Mouse (Mus musculus): ENCODE measurements at regions not wholly inside any gene's neighbourhood (a gene's known extent, or its start where the extent isn't known, plus 50 kb on each side); places are given as distances from the start of the nearest gene placed in this dataset.

DNA sequence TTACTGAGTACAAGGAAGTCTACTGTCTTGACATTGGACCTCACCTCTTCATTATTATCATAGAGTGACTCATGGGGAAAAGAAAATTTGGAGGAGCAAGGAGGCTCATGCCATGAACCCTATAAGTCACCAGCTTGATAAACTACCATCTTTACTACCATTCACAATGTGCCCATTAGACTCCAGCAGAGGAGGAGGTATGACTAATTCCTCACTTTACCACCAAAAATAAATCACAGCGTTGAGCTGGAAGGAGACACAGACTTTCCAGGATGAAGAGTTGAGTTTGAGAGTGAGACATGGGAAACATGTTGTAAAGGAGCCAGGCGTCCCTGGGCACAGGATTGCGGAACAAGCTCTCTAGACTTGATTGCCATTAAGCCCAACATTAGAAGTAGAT lies 195.0 kb upstream of the Mctp2 start:
- DNase-seq (ENCODE audit: low spot score in 2 of 2) = no peak

DNA sequence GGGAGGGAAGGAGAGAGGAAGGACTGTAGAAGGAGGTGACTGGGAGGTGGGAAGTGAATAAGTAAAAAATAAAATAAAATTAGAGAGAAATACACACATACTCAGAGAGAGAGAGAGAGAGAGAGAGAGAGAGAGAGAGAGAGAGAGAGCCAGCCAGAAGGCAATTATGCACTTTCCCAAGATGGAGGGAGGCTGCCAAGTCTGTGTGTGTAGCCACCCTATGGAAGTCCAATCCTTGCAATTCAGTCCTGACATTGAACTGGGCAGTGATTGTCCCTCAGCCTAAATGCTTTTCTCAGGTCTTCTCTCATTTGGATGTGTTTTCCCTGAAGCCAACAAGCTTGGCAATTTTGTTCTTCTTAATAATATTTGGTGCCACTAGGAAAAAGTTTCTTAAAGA lies 197.3 kb upstream of the Mctp2 start:
- no peak for DNase-seq (ENCODE audit: low spot score in 2 of 2)

DNA sequence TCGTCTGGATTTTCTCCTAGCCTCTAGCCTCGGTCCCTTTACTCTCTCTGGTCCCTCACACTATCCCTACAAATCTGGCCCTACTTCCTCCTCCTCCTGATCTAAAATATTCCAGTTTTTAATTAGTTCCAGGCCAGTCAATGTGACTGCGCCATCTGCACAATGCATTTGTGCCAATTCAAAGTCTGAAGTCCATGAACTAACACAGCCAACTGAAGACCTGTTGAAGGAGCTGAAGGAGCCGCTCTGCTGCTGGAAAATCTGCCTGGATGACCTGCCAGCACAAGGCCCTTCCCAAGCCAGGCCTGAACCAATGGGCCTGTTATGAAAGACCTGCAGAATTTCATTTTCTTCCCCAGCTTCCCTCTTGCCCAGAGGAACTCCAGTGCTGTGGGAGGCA lies 197.9 kb upstream of the Mctp2 start:
- peak in 1 of 2 experiments; percentile 41 for DNase-seq (ENCODE audit: low spot score in 2 of 2)

DNA sequence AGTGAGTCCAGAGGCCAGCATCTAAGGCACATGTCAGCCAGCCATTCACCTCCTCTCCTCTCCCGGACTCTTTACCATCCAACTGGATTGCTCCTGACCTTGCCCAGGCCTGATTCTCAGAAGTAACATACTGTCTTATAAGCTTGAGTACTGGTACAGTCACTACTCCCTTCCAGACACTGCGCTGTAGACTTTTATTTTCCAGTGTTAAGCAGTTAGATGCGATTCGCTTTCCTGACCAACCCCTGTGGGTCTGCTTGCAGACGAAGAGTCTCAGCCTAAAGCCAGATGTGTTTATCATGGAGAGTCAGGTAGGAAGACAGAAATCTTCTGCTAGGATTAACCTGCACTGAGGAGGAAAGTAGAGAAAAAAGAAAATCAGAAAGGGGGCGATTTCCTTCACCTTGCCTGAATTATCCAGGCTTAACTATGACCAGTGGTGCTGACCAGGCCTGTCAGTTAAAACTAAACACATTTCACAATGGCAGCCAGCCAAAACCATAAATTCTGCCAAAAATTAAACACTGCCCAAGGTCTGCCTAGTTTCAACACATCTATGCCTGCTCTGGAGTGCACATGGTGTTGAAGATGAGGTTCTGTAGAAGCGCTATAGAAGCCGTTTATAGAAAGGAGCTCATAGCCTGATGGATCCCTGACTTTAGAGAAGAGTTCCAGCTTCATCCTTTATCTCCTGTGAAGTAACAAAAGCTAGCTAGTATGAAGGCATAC lies 199.5 kb upstream of the Mctp2 start:
- DNase-seq (ENCODE audit: low spot score in 2 of 2) = peak in 1 of 2 experiments; percentile 7

DNA sequence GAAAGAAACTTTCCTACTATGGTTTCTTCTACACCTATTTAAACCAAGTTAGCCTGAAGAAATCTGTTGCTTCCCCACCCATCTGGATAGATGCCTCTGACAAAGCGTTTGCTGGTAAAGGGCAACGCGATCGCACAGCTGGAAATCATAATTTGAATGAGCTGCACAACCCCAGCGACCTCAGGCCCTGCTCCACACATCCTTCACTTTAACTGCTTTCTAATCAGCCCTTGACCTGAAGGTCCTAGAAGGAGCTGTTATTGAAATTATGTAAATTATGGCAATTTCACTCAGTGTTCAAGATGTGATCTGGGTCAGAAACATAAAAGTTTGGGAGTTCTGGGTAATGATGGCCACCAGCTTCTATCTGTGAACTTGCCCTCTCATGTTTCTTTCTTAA lies 201.5 kb upstream of the Mctp2 start:
- DNase-seq (ENCODE audit: low spot score in 2 of 2) = no peak

DNA sequence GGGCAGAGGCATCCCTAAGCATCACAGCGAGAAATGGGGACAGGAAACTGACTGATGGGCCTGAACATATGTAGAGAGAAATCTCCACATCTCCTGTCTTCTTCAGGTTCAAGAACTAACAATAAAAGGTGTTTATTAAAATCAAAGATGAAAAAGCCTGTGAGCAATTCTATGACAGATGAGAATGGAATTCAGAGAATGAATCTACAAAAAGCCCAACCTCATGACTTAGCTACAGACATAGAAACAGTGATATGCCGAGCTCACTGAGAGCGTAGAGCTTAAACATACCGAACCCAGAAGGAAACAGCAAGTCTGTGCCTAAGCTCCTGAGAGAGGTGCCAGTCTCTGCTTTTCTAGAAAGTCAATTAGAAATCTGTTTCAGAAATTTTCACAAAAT lies 203.7 kb upstream of the Mctp2 start:
- DNase-seq (ENCODE audit: low spot score in 2 of 2) = no peak

DNA sequence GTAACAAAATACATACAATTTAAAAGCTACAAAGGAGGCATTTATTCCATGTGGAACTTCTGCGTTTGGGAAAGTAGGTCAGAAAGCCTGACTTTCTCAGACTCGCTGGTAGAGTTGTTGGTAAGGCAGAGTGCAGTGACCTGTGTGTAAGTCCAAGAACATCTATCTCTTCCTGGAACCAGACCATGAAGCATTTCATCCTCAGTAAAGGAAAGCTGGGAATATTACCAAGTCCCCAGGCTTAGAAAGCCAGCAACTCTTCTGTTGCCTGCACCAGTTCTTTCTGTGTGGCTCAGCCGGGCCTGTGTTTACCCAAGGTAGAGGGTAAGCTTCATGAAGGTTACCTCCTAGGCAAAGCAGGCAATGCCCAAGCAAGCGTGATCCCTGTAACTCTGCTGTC lies 207.0 kb upstream of the Mctp2 start:
- DNase-seq (ENCODE audit: low spot score in 2 of 2) = no peak

DNA sequence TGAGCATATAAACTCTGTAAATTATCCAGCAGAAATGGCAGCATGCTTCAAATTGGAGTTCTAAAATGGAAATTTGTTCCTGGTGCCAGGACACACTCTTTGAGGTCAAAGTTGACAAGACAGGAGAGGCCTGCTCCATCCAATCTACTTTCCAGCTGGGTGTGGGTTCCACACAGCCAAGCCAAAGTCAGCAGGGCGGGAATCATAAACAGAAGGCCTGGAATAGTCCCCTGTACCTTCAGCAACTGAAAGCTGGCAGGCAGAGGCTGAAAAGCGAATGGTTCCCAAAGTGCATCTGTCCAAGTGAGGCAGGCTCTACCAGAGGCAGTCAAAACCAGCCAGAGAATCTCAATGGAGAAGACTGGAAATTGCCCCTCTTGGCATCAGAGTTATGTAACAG lies 208.4 kb upstream of the Mctp2 start:
- no peak for DNase-seq (ENCODE audit: low spot score in 2 of 2)

DNA sequence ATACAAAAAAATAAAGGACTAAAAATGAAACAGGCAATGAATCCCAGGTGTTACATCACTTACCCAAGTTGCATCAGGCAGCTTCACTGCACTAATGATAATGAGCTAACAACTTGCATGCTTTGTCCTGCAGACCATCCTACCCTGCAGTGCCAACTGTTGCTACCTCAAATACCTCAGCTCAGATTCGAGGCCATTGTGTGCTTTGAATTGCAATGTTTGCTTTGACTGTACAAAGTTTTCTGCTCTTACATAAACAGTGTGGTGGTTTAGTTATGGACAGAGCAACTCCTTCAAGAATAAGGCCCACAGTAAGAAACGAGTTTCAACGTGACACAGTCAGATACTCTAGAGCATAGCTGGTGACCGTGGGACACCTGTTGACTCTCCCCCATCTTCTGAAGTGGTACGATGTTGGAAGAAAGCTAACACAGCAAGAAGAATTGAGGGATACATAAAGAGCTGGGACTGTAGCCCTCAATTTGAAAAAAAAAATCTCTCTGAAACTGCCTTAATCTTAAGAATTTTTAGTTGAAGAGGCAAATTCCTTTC lies 212.1 kb upstream of the Mctp2 start:
- DNase-seq (ENCODE audit: low spot score in 2 of 2) = no peak

DNA sequence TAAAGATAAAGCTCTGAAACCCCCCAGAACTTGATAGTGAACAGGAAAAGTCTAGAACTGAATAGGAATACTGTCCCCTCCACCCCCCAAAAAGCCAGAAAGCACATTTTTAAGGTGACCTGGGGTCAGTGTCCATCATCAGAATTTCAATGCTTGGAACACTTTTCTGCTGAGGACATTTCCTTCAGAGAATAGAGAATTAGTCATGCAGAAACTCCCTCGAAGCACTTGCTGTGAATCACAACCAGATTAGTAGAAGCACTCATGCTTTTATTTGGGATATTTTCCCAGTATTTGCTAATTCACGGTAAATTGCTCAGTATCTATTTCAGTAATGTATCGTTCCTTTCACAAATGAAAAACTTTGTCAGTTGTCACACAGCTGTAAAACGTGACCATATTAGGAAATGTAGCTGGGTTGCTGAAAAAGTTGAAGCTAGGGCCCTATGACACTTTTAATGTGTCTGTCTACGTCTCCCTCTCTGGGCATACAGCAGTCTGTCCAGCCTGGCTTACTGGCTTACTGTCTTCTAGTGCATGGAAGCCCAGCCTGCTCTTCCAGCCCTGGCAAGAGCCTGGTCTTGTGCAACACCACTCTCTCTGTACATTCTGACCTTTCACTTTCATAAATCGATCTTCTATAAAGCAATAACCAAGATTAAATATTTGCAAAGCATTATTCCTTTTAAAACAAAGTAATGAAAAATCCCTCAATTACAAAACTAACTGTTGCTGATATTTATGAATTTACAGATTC lies 213.1 kb upstream of the Mctp2 start:
- no peak for DNase-seq (ENCODE audit: low spot score in 2 of 2)

DNA sequence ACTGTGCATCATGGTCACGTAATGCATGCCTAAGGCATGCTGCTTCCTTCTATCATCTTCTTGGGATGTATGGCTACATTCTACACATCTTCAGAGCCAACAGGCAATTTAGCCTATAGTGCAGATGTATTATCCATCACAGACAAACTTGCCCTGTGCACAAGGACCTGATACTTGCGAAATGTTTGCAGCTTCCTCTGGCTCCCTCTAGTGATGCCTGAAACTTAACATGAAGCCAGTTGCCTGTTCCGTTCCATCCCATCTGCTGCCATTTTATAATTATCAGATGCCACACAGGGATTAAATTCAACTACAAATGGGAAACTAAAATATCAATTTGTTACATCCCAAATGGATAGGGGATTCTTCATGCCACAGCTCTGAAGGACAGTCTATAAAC lies 222.5 kb upstream of the Mctp2 start:
- no peak for DNase-seq (ENCODE audit: low spot score in 2 of 2)

DNA sequence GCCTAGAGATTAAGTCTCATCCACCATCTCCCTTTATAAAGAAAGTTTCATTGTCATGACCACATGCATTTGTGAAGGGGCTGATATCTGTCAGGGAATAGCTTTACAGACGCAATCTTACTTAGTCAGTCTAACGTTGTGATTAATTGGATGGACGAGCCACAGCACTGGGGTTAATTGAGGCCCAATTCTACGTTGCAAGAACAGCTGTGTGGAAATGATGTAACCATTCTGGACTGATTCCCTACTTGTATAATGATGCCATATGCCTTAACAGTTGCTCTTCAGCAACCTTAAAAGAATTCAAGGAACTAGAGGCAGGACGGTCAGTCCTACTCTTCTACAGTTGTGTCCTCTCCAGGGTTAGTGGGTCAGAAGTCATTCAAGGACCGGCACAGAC lies 231.9 kb upstream of the Mctp2 start:
- no peak for DNase-seq (ENCODE audit: low spot score in 2 of 2)

DNA sequence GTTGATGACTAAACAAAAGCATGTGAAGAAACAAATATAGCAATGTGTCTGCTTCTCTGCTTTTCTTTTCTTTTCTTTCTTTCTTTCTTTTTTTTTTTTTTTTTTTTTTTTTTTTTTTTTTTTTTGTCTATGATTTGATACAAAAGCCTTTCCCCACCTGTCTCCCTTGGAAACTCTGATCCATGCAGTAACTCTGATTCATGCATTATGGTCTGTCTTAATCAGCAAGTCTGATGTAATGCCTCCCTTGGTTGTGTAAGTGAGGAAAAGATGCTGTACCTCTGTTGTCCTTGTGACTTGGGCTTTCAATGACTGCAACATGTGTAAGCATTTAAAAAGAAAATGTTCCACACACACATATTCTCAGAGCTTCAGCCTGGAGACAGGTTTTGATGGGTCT lies 233.5 kb upstream of the Mctp2 start:
- no peak for DNase-seq (ENCODE audit: low spot score in 2 of 2)

DNA sequence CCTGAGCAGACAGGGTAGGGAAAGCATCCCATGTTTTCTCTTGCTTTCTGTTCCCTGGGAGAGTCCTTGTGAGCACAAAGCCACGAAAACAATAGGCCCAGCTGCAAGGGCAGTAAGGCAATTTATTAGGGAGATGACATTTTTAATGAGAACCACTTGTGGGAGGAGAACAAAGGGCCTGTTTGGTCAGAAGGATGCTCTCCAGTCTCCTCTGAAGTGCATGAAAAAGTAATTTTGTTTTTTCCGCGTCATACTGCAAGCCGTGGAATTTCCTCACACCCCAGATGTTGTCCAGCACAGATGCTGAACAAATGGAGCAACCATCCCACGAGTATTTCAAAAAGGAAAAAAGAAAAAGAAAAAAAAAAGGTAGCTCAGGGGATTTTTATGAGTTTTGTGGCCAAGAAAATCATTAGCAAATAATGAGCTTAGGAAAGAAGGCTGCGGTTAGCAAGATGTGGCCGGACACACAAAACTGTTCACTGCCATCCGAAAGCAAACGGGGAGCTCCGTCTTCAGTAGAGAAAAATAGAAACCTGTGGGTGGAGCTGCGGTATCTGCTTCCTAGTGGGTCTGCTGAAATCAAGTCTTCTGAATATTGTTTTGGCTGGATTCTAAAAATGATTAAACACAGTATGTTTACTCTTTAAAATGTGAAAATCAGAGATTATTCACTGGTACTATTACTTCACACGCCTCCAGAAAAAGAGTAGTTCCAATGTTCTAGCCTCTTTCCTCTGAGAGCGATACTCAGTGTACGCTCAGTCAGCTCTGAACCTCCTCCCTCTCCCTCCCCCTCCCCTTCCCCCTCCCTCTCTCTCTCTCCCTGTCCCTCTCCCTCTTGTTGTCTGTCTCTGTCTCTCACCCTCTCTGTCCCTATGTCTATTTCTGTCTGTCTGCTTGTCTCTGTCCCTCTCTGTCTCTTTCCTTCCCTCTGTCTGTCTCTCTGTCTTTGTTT lies 235.4 kb upstream of the Mctp2 start:
- no peak for DNase-seq (ENCODE audit: low spot score in 2 of 2)

DNA sequence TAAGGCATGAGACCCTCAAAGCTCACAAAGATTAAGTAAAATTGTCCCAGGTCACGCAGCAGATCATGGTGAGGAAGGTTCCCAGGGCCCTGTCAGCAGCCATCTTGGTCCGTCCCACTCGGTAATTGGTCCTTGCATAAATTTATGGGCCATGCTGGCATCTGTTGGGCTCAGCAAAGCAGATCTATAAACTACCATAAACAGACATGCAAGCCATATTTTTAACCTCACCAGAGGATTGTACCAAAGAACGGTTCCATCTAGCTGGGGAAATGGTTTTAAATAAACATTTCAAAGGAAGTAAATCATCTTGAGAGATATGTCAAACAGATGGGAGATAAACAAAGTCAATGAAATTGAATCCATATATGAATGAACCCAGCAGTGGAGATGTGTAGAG lies 237.1 kb upstream of the Mctp2 start:
- no peak for DNase-seq (ENCODE audit: low spot score in 2 of 2)

DNA sequence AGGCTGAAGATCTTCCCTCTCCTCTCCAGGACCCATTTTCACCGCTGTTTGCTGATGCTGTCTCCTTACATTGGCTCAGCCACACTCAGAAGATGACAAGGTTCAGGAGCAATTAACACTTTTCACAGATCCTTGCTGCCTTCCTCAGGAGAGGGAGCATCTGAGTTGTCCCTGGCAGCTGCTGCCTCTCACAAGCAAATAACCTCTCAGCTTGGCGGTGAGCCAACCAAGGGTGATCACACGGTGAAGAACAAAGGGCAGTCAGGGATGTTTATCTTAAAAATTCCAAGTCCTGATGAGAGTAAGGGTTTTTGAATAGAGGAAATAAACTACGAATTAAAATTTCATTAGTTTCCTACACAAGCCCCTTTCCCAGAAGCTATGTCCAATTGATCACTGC lies 237.5 kb upstream of the Mctp2 start:
- peak in 1 of 2 experiments; percentile 31 for DNase-seq (ENCODE audit: low spot score in 2 of 2)

DNA sequence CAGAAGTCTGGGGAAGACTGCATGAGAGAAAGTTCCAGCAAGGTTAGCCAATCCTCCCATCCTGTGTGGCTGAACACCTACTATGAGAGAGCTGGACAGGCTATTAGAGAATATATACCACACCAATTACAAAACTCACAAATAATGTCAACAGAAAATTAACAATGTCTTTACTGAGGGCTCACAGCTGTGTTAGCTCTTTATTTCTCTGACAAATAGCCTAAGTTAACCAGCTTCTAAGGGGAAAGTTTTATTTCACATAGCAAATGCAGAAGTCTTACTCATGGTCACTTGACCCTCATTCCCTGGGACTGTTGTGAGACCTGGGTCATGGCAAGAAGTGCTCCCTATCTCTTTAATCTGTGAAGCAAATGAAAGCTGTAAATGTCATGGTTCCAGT lies 261.0 kb upstream of the Mctp2 start:
- no peak for DNase-seq (ENCODE audit: low spot score in 2 of 2)

DNA sequence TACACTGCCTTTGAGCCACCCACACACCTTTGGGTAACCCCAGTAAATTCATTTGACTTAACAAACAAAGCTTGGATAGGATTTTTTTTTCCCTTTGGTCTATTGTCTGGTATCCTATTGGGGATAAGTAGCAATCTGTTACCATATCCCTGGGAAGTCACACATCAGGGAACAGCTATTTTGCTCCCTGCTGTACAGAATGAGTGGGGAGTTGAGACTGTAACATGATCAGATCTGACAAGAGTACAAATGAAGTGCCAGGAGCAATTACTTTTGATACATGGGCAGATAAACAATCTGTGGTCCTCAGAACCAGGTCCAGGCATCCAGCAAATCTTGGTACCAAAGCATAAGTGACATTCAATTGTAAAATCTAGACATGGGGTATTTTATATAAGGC lies 262.8 kb upstream of the Mctp2 start:
- DNase-seq (ENCODE audit: low spot score in 2 of 2) = no peak

DNA sequence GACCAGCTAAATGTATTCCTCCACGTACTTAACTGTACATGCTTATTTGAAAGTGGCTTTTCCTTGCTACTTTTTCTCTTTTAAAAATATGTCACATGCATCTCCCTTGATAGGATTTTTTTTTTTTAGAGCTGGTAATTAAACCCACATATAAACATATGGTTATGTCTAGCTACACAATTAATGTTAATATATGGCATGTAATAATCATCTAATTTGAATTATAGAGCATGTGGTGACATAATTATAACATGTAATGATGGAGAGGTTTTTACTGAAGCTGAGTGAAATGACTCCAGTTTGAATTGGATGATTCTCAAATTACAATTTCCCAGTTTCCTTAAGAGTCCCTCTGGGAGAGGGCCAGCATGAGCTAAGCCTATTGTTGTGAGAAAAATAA lies 267.9 kb upstream of the Mctp2 start:
- no peak for DNase-seq (ENCODE audit: low spot score in 2 of 2)

DNA sequence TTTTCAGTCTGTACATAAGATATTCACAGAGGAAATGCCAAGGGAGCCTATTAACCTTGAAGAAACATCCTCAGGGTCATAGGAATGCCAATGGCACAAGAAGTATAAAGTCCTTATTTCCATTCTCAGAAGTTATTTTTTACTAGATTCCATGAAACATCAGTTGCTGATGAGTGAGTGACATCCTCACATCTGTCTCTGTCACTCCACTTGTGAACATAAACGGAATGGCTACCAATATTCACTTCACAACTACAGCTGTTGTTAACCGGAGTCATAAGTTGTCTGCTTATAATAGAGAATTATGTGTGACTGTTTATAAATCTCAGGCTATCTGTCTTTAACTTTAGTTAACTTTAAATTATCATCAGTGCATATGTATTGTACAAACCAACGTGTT lies 278.0 kb upstream of the Mctp2 start:
- DNase-seq (ENCODE audit: low spot score in 2 of 2) = no peak

DNA sequence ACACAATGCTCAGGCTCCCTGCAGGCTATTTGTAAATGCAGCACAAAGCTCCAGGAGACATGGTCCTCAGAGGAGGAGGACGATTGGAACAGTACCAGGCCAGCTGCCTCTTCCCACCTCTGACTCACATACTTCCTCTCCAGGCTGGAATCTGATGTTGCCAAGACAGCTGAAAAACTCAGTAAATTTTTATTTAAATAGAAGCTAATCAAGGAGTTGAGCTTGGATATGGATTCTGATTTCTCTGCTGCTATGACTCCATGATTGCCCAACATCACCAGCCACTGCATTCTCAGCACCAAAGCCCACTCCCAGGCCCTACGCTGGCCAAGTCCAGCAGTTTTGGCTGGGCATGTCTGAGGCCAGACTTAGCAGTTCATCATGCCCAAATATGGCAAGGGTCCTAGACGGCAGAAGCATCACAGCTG lies 282.8 kb upstream of the Mctp2 start:
- DNase-seq (ENCODE audit: low spot score in 2 of 2) = no peak
